Mouse (Mus musculus) 3134 (cell line): ENCODE results near the gene Irf2.
A peak's percentile ranks its signal among the peaks of the same experiment; 100 is the strongest.

Experiments used
- DNase-seq: peaks from one replicate; pipeline ENCODE4 v3.0.0-alpha.2; 2011; ENCODE audit warnings: low spot score; ENCODE audit not compliant: insufficient read length; ENCODE audit errors: extremely low read depth

The Irf2 gene

GRCm38 (mm10) chr8:46794317-46794716 lies 54.8 kb downstream of the Irf2 start:
- DNase-seq = no peak

- DNase-seq = no peak
These were observed 59.7 kb downstream of the Irf2 start for GRCm38 (mm10) chr8:46799212-46799611.

GRCm38 (mm10) chr8:46799706-46800105 lies 60.2 kb downstream of the Irf2 start:
- DNase-seq = no peak

- DNase-seq = no peak
These were observed 61.7 kb downstream of the Irf2 start for GRCm38 (mm10) chr8:46801153-46801684.

- no peak for DNase-seq
These were observed 62.5 kb downstream of the Irf2 start for GRCm38 (mm10) chr8:46802009-46802408.

- DNase-seq = no peak
These were observed 65.2 kb downstream of the Irf2 start for GRCm38 (mm10) chr8:46804721-46805120.

- DNase-seq = peak; percentile 60
These were observed 71.6 kb downstream of the Irf2 start for GRCm38 (mm10) chr8:46811021-46811622.

- DNase-seq = no peak
These were observed 72.4 kb downstream of the Irf2 start for GRCm38 (mm10) chr8:46811944-46812343.

- no peak for DNase-seq
These were observed 73.4 kb downstream of the Irf2 start for GRCm38 (mm10) chr8:46812966-46813365.

GRCm38 (mm10) chr8:46818106-46818989 lies 78.8 kb downstream of the Irf2 start:
- DNase-seq = no peak

- DNase-seq = no peak
These were observed 79.4 kb downstream of the Irf2 start for GRCm38 (mm10) chr8:46818990-46819288.

- DNase-seq = no peak
These were observed 89.3 kb downstream of the Irf2 start for GRCm38 (mm10) chr8:46828734-46829413.

- no peak for DNase-seq
These were observed 90.0 kb downstream of the Irf2 start for GRCm38 (mm10) chr8:46829414-46830111.

GRCm38 (mm10) chr8:46830112-46830855 lies 90.8 kb downstream of the Irf2 start:
- no peak for DNase-seq

- no peak for DNase-seq
These were observed 92.4 kb downstream of the Irf2 start for GRCm38 (mm10) chr8:46831916-46832315.

GRCm38 (mm10) chr8:46832399-46832798 lies 92.9 kb downstream of the Irf2 start:
- DNase-seq = no peak

GRCm38 (mm10) chr8:46833763-46834162 lies 94.2 kb downstream of the Irf2 start:
- no peak for DNase-seq

GRCm38 (mm10) chr8:46834440-46834839 lies 94.9 kb downstream of the Irf2 start:
- DNase-seq = no peak

- DNase-seq = no peak
These were observed 96.6 kb downstream of the Irf2 start for GRCm38 (mm10) chr8:46836011-46836652.

- DNase-seq = no peak
These were observed 97.4 kb downstream of the Irf2 start for GRCm38 (mm10) chr8:46836949-46837348.
